Mouse (Mus musculus): ENCODE data around the gene Mtch1. TPM values are rescaled to one million over a fixed set of nuclear protein-coding genes. Genes with fewer than 3 reads are reported as not detected.
"Not testable (repeated sequence)": the region's sequence is repeated elsewhere in the genome, so short reads cannot be mapped to it uniquely, and the experiment has no call there.

Mtch1 gene
- 556 and 595 TPM in 2 replicates for total RNA-seq (2014; rRNA removed)
- 459 and 504 TPM in 2 replicates for polyA plus RNA-seq (2015; fragmentation: Nextera tagmentation; extraction: Ambion mirVana)

DNA sequence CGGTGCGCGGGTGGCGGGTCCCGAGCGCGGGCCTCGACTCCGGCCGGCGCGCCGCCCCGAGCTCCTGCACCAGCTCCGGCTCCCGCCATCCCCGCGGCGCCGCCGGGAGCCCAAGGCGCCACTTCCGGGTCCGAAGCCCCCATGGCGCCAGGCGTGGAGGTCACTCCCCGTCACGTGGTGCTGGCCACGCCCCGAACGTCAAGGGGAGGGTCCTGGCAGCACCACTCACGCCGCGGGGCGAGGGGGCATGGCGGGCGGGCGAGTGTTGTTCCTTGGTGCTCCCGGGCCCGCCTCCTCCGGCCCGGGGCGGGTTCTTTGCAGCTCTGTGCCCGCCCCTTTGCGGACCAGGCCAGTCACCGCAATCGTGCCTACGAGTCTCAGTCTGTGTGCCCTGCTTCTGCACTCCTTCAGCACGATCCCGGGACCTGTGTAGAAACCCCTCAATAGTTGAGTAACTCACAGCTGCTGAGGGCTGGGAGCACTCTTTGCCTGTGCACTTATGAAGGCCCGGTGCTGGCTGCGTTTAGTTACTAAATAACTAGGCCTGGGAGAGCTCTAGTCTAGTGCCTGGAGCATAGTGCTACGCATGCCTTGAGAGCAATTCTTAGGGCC lies at the start of gene Mtch1:
Gene Mtch1, minus strand, starts transcription at position 290 of the 612 bp plus-strand sequence.
- no peaks in the 10 kb centered on the region for H3K27me3 ChIP-seq (ENCODE audit: insufficient read depth, low read length)
- H3K4me3 ChIP-seq (ENCODE audit: low read depth, low read length) = peak within 1 kb of the TSS; percentile 92
- WGBS = 2% methylated on average over 43 of the region's 53 CpGs
- peak; percentile 83 for ATAC-seq
- no peaks in the 10 kb centered on the region for H3K9me3 ChIP-seq (ENCODE audit: low read length)
- H3K9ac ChIP-seq = peak within 1 kb of the TSS; percentile 95
- peak within 1 kb of the TSS; percentile 93 for H3K27ac ChIP-seq (ENCODE audit: low read depth, low read length)
- H3K4me2 ChIP-seq (ENCODE audit: low read depth) = peak within 1 kb of the TSS; percentile 60
- H3K36me3 ChIP-seq (ENCODE audit: insufficient read depth) = peaks cover 1% of the 10 kb centered on the region; the same call in 1 of the 2 replicates
- peak; percentile 94 for DNase-seq
- peaks cover 6% of the 10 kb centered on the region; the same call in 1 of the 2 replicates for H3K4me1 ChIP-seq (ENCODE audit: insufficient read depth)
- TF ChIP-seq CTCF (IDR thresholded peaks at IDR 0.05; ENCODE audit: low read depth) = no peak

DNA sequence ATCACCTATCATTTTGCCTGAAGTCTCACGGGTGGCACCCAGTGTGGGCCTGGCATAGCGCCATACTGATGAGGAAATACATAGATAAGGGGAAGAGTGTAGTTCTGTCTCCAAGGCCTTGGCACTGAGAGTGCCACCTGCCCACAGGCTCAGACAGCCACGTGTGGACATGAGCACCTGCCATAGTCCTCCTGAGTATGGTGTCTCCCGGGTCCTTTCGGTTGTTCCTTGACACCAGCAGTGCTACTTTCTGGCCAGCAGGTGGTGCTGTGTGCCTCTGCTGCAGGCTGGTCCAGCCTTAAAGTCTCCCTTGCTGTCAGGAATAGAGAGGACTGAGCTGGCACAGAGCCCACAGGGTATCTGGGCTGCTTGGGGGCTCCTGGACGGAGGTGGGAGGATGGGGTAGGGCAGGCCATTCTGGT lies 49.1 kb upstream of the Mtch1 start:
- Histone ChIP-seq H3K27ac (ENCODE audit: low read depth, low read length) (no peak overlapping the region), H3K27me3 (ENCODE audit: insufficient read depth, low read length) (no peaks in the 10 kb centered on the region), H3K4me2 (ENCODE audit: low read depth) (no peak overlapping the region), H3K9ac (no peak overlapping the region), H3K36me3 (ENCODE audit: insufficient read depth) (no peaks in the 10 kb centered on the region), H3K4me1 (ENCODE audit: insufficient read depth) (peaks cover 8% of the 10 kb centered on the region; the same call in 1 of the 2 replicates), H3K9me3 (ENCODE audit: low read length) (no peaks in the 10 kb centered on the region), H3K4me3 (ENCODE audit: low read depth, low read length) (no peak overlapping the region)
- ATAC-seq = peak; percentile 85
- peak; percentile 91 for DNase-seq
- WGBS = 17% methylated on average over 6 of the region's 6 CpGs
- TF ChIP-seq CTCF (IDR thresholded peaks at IDR 0.05; ENCODE audit: low read depth) = peak; percentile 99

DNA sequence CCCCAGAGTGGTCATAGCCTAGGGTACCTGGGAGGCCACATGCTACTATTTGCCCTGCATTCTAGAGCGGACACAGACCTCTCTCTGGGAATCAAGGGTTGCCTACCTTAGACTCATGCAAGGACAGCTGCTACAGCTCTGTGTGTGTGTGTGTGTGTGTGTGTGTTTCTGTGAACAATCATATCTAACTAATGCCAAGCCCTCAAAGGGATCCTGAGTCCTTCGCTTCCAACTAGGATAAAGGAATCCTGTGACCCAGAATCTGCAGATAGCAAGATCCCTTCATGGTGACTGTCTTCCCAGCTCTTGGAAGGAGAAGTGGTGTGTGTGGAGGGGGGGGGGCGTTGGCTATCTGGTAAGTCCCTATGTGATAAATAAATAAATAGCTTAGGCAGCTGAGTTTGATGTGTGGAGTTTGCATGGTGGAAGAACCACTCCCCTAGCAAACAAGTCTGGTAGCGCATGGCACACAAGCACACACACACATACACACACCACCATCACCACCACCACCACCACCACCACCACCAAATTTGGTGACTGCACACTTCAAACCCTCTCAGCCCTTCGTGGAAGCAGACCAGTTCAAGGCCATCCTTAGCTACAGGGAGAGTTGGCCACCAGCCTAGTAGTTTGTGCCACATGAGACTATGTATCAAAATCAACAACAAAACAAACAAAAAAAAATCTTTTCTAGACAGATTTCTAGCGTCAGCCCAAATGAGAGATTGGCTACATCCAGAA lies 48.5 kb upstream of the Mtch1 start:
- no peaks in the 10 kb centered on the region for H3K36me3 ChIP-seq (ENCODE audit: insufficient read depth)
- TF ChIP-seq CTCF (IDR thresholded peaks at IDR 0.05; ENCODE audit: low read depth) = no peak
- no peak overlapping the region for H3K9ac ChIP-seq
- H3K4me1 ChIP-seq (ENCODE audit: insufficient read depth) = peaks cover 8% of the 10 kb centered on the region; the same call in 1 of the 2 replicates
- DNase-seq = no peak
- H3K4me2 ChIP-seq (ENCODE audit: low read depth) = no peak overlapping the region
- no peak overlapping the region for H3K4me3 ChIP-seq (ENCODE audit: low read depth, low read length)
- no peak overlapping the region for H3K27ac ChIP-seq (ENCODE audit: low read depth, low read length)
- H3K9me3 ChIP-seq (ENCODE audit: low read length) = no peaks in the 10 kb centered on the region
- WGBS = 59% methylated on average over 6 of the region's 6 CpGs
- no peak for ATAC-seq
- no peaks in the 10 kb centered on the region for H3K27me3 ChIP-seq (ENCODE audit: insufficient read depth, low read length)

DNA sequence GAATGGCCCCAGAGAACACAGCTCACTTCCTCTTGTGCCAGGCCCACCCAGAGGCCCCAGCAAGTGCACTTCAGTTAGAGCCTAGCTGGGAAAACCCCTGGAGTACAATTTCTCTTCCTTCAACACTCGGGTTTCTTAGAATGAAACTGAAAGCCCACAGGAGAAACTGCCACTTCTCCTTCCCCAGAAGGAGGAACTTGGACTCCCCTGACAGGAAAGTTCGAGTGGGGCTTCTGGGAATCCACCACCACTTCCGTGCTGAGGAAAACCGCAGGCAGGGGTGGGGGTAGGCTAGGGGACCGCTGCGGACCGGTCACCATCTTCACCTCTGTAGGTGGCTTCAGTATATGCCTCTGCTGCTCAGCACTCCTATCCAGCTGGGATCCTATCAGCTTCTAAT lies 47.6 kb upstream of the Mtch1 start:
- no peak overlapping the region for H3K9ac ChIP-seq
- no peak overlapping the region for H3K27ac ChIP-seq (ENCODE audit: low read depth, low read length)
- H3K36me3 ChIP-seq (ENCODE audit: insufficient read depth) = no peaks in the 10 kb centered on the region
- peaks cover 8% of the 10 kb centered on the region; the same call in 1 of the 2 replicates for H3K4me1 ChIP-seq (ENCODE audit: insufficient read depth)
- ATAC-seq = no peak
- WGBS = 76% methylated on average over 7 of the region's 7 CpGs
- no peak overlapping the region for H3K4me3 ChIP-seq (ENCODE audit: low read depth, low read length)
- H3K9me3 ChIP-seq (ENCODE audit: low read length) = no peaks in the 10 kb centered on the region
- no peak overlapping the region for H3K4me2 ChIP-seq (ENCODE audit: low read depth)
- no peak for TF ChIP-seq CTCF (IDR thresholded peaks at IDR 0.05; ENCODE audit: low read depth)
- DNase-seq = no peak
- H3K27me3 ChIP-seq (ENCODE audit: insufficient read depth, low read length) = no peaks in the 10 kb centered on the region

DNA sequence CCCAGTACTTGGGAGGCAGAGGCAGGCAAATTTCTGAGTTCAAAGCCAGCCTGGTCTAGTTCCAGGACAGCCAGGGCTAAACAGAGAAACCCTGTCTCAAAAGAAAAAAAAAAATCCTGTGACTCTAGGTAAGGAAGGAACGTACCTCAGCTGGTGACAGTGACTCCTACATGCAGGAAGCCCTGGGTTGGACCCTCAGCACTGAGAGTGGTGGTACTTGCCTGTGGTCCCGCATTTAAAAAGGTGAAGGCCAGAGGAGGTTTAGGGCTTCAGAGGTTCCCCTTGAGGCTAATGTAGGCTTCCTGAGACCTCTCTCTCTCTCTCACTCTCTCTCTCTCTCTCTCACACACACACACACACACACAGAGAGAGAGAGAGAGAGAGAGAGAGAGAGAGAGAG lies 47.0 kb upstream of the Mtch1 start:
- not testable (repeated sequence) for H3K4me3 ChIP-seq (ENCODE audit: low read depth, low read length); H3K4me1 ChIP-seq (ENCODE audit: insufficient read depth); H3K36me3 ChIP-seq (ENCODE audit: insufficient read depth); H3K9ac ChIP-seq; DNase-seq; H3K27ac ChIP-seq (ENCODE audit: low read depth, low read length); H3K4me2 ChIP-seq (ENCODE audit: low read depth); H3K27me3 ChIP-seq (ENCODE audit: insufficient read depth, low read length); ATAC-seq; H3K9me3 ChIP-seq (ENCODE audit: low read length)
- WGBS = 74% methylated on average over 2 of the region's 2 CpGs

DNA sequence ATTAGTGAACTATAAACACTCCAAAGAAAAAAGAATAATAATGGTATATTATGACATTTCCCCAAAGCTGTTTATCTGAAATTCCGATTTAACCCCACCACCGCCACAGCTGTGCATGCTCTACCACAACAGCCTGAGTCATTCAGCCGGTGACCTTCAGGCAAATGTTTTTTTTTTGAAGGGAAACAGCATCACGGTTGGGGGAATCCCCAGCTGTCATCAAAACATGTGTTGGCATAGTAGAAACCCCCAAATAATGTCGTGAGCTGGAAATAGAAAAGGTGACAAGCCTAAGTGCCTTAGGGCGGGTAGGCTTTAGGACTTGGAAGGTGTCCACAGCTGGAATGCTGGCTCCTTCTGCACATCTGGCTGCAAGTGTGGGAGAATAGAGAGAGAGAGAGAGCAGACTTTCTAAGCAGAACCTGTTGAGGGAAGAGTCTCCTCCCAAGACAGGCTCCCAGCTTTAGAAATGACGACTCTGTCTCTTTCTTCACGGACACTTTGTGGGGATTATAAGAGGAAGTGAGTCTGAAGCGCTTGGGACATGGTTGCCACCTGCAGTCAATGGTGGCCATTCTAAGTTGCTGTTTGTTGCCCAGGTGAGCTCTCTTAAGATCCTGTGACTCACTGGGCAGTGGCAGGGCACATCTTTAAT lies 46.5 kb upstream of the Mtch1 start:
- no peak overlapping the region for H3K9ac ChIP-seq
- H3K27ac ChIP-seq (ENCODE audit: low read depth, low read length) = no peak overlapping the region
- peaks cover 8% of the 10 kb centered on the region; the same call in 1 of the 2 replicates for H3K4me1 ChIP-seq (ENCODE audit: insufficient read depth)
- H3K4me3 ChIP-seq (ENCODE audit: low read depth, low read length) = no peak overlapping the region
- no peaks in the 10 kb centered on the region for H3K36me3 ChIP-seq (ENCODE audit: insufficient read depth)
- H3K4me2 ChIP-seq (ENCODE audit: low read depth) = no peak overlapping the region
- H3K9me3 ChIP-seq (ENCODE audit: low read length) = no peaks in the 10 kb centered on the region
- DNase-seq (no peak), ATAC-seq (no peak)
- 73% methylated on average over 9 of the region's 9 CpGs for WGBS
- no peak for TF ChIP-seq CTCF (IDR thresholded peaks at IDR 0.05; ENCODE audit: low read depth)
- no peaks in the 10 kb centered on the region for H3K27me3 ChIP-seq (ENCODE audit: insufficient read depth, low read length)

Data from forebrain, postnatal 0 days (tissue).